Mouse (Mus musculus) liver, embryonic 14.5 days (tissue): ENCODE data around the gene Shroom1. TPM values are rescaled to one million over a fixed set of nuclear protein-coding genes. Genes with fewer than 3 reads are reported as not detected.
"Not testable (repeated sequence)": the region's sequence is repeated elsewhere in the genome, so short reads cannot be mapped to it uniquely, and the experiment has no call there.

Source experiments
- ATAC-seq: fragments of 200-750 bp; cut with Nextera tagmentation; 2 replicates; pipeline ENCODE4 v1.8.0; 2017; ENCODE audit warnings: moderate number of reproducible peaks, mild to moderate bottlenecking, moderate library complexity; ENCODE audit not compliant: insufficient read depth
- DNase-seq, 3 experiments: peaks; one replicate each; pipeline ENCODE4 v3.0.0-alpha.2; 2012 to 2013; ENCODE audit warnings: low read depth in 3 of 3, low spot score in 3 of 3
- H3K27ac ChIP-seq: fragments of 300-500 bp; sonication (generic); 2 replicates; pipeline ENCODE4 v1.5.1; 2014; ENCODE audit warnings: moderate library complexity, mild to moderate bottlenecking, control low read depth, inconsistent platforms
- H3K27me3 ChIP-seq: fragments of 300-500 bp; sonication (generic); 2 replicates; pipeline ENCODE4 v1.6.1; 2014; ENCODE audit warnings: mild to moderate bottlenecking, low read length, moderate library complexity; ENCODE audit not compliant: control insufficient read depth, insufficient read depth
- H3K36me3 ChIP-seq: fragments of 300-500 bp; sonication (generic); replicated peaks from 2 replicates; pipeline ENCODE4 v1.6.1; 2014; ENCODE audit warnings: low read depth; ENCODE audit not compliant: control insufficient read depth, insufficient read depth
- H3K4me1 ChIP-seq, 2 experiments: fragments of 200-500 bp in 1 of 2; fragments of 300-500 bp in 1 of 2; sonication (generic) in 1 of 2; replicated peaks; 2 replicates each; pipeline ENCODE4 v1.6.1; 2012 to 2014; ENCODE audit warnings: antibody characterized with exemption in 1 of 2, inconsistent platforms in 1 of 2, low read length in 1 of 2; ENCODE audit not compliant: control insufficient read depth in 2 of 2, insufficient read depth in 2 of 2
- H3K4me2 ChIP-seq: fragments of 300-500 bp; sonication (generic); 2 replicates; pipeline ENCODE4 v1.6.1; 2014; ENCODE audit warnings: low read depth, mild to moderate bottlenecking, control low read depth, moderate library complexity
- H3K4me3 ChIP-seq, 2 experiments: fragments of 200-500 bp in 1 of 2; fragments of 300-500 bp in 1 of 2; sonication (generic) in 1 of 2; 2 replicates each; pipeline ENCODE4 v1.5.1; 2012 to 2014; ENCODE audit warnings: low read depth in 2 of 2, low read length in 2 of 2, mild to moderate bottlenecking in 2 of 2, control low read depth in 1 of 2, inconsistent platforms in 1 of 2, moderate library complexity in 1 of 2; ENCODE audit not compliant: insufficient read depth in 1 of 2
- H3K9ac ChIP-seq: fragments of 300-500 bp; sonication (generic); replicated peaks from 2 replicates; pipeline ENCODE4 v1.6.1; 2014; ENCODE audit warnings: mild to moderate bottlenecking, control low read depth, moderate library complexity
- H3K9me3 ChIP-seq: fragments of 300-500 bp; sonication (generic); 2 replicates; pipeline ENCODE4 v1.6.1; 2016; ENCODE audit warnings: low read length, mixed read lengths; ENCODE audit not compliant: control insufficient read depth
- CTCF ChIP-seq: IDR thresholded peaks from 2 replicates; pipeline ENCODE4 v1.5.1; 2016; ENCODE audit warnings: antibody characterized with exemption, low read depth, control low read depth
- EP300 ChIP-seq: IDR thresholded peaks from 2 replicates; pipeline ENCODE4 v1.6.1; 2016; ENCODE audit warnings: antibody characterized with exemption, low read depth
- WGBS: fragments of 180-500 bp; shearing (Covaris S2); extraction: QIAGEN DNeasy Blood & Tissue Kit; methylation state at CpG from one replicate; pipeline ENCODE4 v1.1.7; 2014; ENCODE audit not compliant: insufficient replicate concordance; 5-methylcytosine and 5-hydroxymethylcytosine counted together
- polyA plus RNA-seq, 2 experiments: library from polyadenylated mRNA; depleted of rRNA in 1 of 2; stranded (reverse) in 1 of 2; unstranded in 1 of 2; fragments of >200 nt; fragmentation: Nextera tagmentation in 1 of 2; extraction: Ambion mirVana in 1 of 2; gene quantifications; 2 replicates each; pipeline versions ENCODE4 v1.2.1 to v1.2.3; 2012 to 2014

Gene Shroom1
- polyA plus RNA-seq, 2 experiments, result 1.5 to 1.7 TPM

- no peak for DNase-seq
- TF ChIP-seq EP300 (no peak), CTCF (no peak)
- no peak overlapping the region for H3K4me3 ChIP-seq
- H3K4me1 ChIP-seq, result peaks cover 4 to 17% of the 10 kb centered on the region in 2 experiments; a peak in 3 of 4 replicates
- WGBS, result 62% methylated on average over 2 of the region's 2 CpGs
- no peak overlapping the region for H3K27ac ChIP-seq
- no peaks in the 10 kb centered on the region for H3K27me3 ChIP-seq
- H3K9me3 ChIP-seq, result no peaks in the 10 kb centered on the region
- H3K4me2 ChIP-seq, result no peak overlapping the region
- peaks cover 12% of the 10 kb centered on the region for H3K36me3 ChIP-seq
- ATAC-seq, result no peak
- H3K9ac ChIP-seq, result no peak overlapping the region
Observed at GRCm38 (mm10) chr11:53424826-53425225, 32.2 kb upstream of the Shroom1 start.

DNA sequence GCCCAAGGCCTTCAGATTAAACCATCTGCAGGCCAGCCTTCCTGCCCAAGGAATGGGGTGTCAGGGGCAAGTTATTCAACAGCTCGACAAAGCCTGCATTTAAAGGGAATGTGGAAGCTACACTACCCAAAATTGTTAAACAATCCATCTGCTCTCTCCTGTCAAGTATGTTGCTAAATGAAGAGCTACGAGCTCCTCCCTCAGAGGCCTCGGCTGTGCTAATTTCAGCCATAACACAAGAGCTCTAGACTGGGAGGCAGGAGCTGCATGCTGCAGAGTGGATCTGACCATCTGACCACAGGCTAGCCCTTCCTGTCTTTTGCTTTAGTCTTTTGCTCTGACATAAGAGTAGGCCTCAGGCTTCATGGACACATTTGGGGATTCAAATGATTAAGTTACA, 31.8 kb upstream of the Shroom1 start:
- no peak for TF ChIP-seq CTCF
- Histone ChIP-seq H3K4me3 (no peak overlapping the region), H3K4me1 (peaks cover 4 to 17% of the 10 kb centered on the region in 2 experiments; a peak in 3 of 4 replicates), H3K27me3 (no peaks in the 10 kb centered on the region), H3K36me3 (peaks cover 12% of the 10 kb centered on the region), H3K4me2 (no peak overlapping the region), H3K27ac (no peak overlapping the region), H3K9ac (no peak overlapping the region), H3K9me3 (no peaks in the 10 kb centered on the region)
- DNase-seq (no peak), ATAC-seq (no peak)
- WGBS, result 53% methylated on average over 3 of the region's 3 CpGs

DNA sequence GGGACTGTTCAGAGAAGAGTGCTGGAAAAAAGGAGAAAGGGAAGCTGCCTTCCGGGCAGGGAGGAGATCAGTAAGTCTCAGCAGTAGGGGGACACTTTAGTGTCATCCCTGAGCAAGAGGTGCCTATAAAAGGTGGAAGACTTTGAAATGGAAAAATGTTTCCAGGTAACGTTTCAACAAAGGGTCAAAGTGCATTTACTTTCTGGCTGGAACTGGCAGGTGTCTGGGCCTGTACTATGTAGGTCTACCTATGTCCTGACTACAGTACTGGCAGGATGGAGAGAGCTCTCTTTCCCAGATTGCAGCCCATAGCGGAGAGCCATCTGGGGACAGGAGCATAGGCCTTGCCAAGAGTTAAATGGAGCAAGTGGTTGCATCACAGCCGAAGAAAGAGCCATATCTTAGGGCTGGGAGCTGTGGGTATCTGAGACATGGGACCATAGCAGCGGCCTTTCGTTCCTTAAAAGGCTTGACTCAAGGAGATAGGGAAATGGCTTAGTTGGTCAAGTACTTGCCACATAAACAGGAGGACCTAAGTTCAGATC, 31.2 kb upstream of the Shroom1 start:
- H3K4me2 ChIP-seq, result no peak overlapping the region
- no peaks in the 10 kb centered on the region for H3K27me3 ChIP-seq
- H3K27ac ChIP-seq, result no peak overlapping the region
- no peak for DNase-seq
- H3K4me1 ChIP-seq, result peaks cover 4 to 17% of the 10 kb centered on the region in 2 experiments; a peak in 3 of 4 replicates
- peaks cover 12% of the 10 kb centered on the region for H3K36me3 ChIP-seq
- H3K9ac ChIP-seq, result no peak overlapping the region
- no peak for ATAC-seq
- WGBS, result 64% methylated on average over 6 of the region's 6 CpGs
- no peaks in the 10 kb centered on the region for H3K9me3 ChIP-seq
- no peak overlapping the region for H3K4me3 ChIP-seq
- TF ChIP-seq EP300 (no peak), CTCF (no peak)

DNA sequence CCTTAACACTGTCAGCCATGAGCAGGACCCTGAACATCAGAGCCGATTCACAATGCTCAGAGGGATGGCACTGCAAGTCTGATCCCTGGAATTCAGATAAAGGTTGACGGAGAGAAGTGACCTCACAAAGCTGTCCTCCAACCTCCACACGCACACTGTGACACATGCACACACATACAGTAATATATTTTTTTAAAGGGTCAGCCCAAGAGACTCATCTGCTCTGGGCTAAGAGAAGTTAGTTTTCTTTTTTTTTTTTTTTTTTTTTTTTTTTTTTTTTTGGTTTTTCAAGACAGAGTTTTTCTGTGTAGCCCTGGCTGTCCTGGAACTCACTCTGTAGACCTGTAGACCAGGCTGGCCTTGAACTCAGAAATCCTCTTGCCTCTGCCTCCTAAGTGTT, 30.1 kb upstream of the Shroom1 start:
- not testable (repeated sequence) for DNase-seq, H3K4me3 ChIP-seq, ATAC-seq, H3K4me2 ChIP-seq, H3K9me3 ChIP-seq, H3K27me3 ChIP-seq, H3K27ac ChIP-seq, H3K9ac ChIP-seq
- Histone ChIP-seq H3K36me3 (peaks cover 12% of the 10 kb centered on the region), H3K4me1 (peaks cover 10 to 24% of the 10 kb centered on the region in 2 experiments)
- WGBS, result 67% methylated on average over 3 of the region's 3 CpGs

GRCm38 (mm10) chr11:53427993-53428715, 28.9 kb upstream of the Shroom1 start:
- no peak overlapping the region for H3K4me3 ChIP-seq
- no peak for TF ChIP-seq CTCF
- no peak for TF ChIP-seq EP300
- WGBS, result 77% methylated on average over 3 of the region's 3 CpGs
- no peak overlapping the region for H3K27ac ChIP-seq
- H3K36me3 ChIP-seq, result peaks cover 12% of the 10 kb centered on the region
- no peak overlapping the region for H3K9ac ChIP-seq
- H3K4me2 ChIP-seq, result no peak overlapping the region
- no peak for ATAC-seq
- no peaks in the 10 kb centered on the region for H3K27me3 ChIP-seq
- no peaks in the 10 kb centered on the region for H3K9me3 ChIP-seq
- peaks cover 22 to 37% of the 10 kb centered on the region in 2 experiments for H3K4me1 ChIP-seq
- no peak for DNase-seq
